Mouse (Mus musculus): ENCODE measurements at regions not wholly inside any gene's neighbourhood (a gene's known extent, or its start where the extent isn't known, plus 50 kb on each side); places are given as distances from the start of the nearest gene placed in this dataset.
A peak's percentile ranks its signal among the peaks of the same experiment; 100 is the strongest.

DNA sequence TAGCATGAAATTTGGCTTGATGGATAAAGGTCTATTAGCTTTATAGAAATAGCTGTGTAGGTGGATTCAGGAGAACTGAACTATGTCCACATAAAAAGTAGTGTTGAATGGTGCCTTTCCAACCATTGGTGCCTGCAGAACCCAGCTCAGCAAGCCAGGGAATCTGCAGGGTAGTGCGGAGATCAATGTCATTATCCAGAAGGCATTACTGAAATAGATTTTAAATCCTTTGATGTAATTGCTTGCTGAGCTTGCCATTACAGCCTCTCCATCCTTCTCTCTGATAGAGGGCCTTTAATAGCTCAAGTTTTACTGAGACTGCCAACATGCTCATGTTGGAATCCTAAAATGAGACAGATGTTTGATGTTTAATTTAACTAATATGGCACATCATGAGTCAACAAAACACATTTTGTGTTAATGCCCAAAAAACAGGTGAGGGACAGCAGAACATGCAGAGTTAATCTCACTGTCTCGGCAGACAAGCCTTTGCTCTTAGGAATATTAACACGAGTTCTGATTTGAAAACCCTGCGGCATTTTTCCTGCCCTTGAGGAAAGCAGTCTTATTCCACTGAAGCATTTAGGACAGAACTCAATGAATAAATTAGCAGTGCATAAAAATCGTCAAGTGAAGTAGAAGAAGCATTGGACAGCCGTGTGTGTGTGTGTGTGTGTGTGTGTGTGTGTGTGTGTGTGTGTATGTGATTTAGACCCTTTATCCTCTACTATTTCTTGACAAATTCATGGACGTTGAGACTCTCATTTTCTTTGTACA, 974.5 kb downstream of the Rapgef2 start:
- H3K9ac ChIP-seq, result no peak overlapping the region
- H3K4me3 ChIP-seq (ENCODE audit: low read depth, low read length), result no peak overlapping the region
- TF ChIP-seq CTCF (IDR thresholded peaks at IDR 0.05; ENCODE audit: low read depth), result no peak
- H3K9me3 ChIP-seq (ENCODE audit: low read length), result no peaks in the 10 kb centered on the region
- 52% methylated on average over 7 of the region's 7 CpGs for WGBS
- ATAC-seq (peak; percentile 64), DNase-seq (peak; percentile 31)
- no peaks in the 10 kb centered on the region for H3K36me3 ChIP-seq (ENCODE audit: insufficient read depth)
- H3K4me1 ChIP-seq (ENCODE audit: insufficient read depth), result no peaks in the 10 kb centered on the region
- H3K27me3 ChIP-seq (ENCODE audit: insufficient read depth, low read length), result no peaks in the 10 kb centered on the region
- no peak overlapping the region; the same call in 1 of the 2 replicates for H3K27ac ChIP-seq (ENCODE audit: low read depth, low read length)
- H3K4me2 ChIP-seq (ENCODE audit: low read depth), result no peak overlapping the region

GRCm38 (mm10) chr3:78300506-78300905, 985.8 kb downstream of the Rapgef2 start:
- no peaks in the 10 kb centered on the region for H3K9me3 ChIP-seq (ENCODE audit: low read length)
- H3K4me3 ChIP-seq (ENCODE audit: low read depth, low read length), result no peak overlapping the region
- no peaks in the 10 kb centered on the region for H3K4me1 ChIP-seq (ENCODE audit: insufficient read depth)
- no peak overlapping the region for H3K27ac ChIP-seq (ENCODE audit: low read depth, low read length)
- no peak overlapping the region for H3K4me2 ChIP-seq (ENCODE audit: low read depth)
- no peak for DNase-seq
- H3K9ac ChIP-seq, result no peak overlapping the region
- no peak for TF ChIP-seq CTCF (IDR thresholded peaks at IDR 0.05; ENCODE audit: low read depth)
- H3K36me3 ChIP-seq (ENCODE audit: insufficient read depth), result no peaks in the 10 kb centered on the region
- no peaks in the 10 kb centered on the region for H3K27me3 ChIP-seq (ENCODE audit: insufficient read depth, low read length)
- no peak for ATAC-seq

DNA sequence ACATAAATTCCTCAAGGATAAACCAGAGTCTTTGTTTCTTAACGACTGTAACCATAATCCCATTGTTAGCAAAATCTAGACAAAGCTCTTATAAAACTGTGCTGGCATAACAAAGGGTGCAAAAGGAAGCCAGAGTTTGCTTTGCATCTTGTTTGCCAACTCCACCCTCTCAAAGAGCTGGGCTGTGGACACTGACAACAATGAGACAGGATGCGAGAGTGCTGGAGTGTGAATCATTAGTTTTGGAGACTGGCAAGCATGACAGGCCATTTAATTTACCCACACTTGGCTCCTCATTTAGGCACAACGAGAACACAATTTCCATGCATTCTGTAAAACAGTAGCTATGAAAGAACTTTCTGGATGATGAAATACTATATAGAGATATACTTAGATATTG, 994.4 kb downstream of the Rapgef2 start:
- ATAC-seq (no peak), DNase-seq (no peak)
- Histone ChIP-seq H3K36me3 (ENCODE audit: insufficient read depth) (no peaks in the 10 kb centered on the region), H3K4me2 (ENCODE audit: low read depth) (no peak overlapping the region), H3K4me3 (ENCODE audit: low read depth, low read length) (no peak overlapping the region), H3K27me3 (ENCODE audit: insufficient read depth, low read length) (no peaks in the 10 kb centered on the region), H3K9me3 (ENCODE audit: low read length) (no peaks in the 10 kb centered on the region), H3K4me1 (ENCODE audit: insufficient read depth) (no peaks in the 10 kb centered on the region), H3K9ac (no peak overlapping the region), H3K27ac (ENCODE audit: low read depth, low read length) (no peak overlapping the region)
- WGBS, result 22% methylated on average over 3 of the region's 3 CpGs
- TF ChIP-seq CTCF (IDR thresholded peaks at IDR 0.05; ENCODE audit: low read depth), result no peak

DNA sequence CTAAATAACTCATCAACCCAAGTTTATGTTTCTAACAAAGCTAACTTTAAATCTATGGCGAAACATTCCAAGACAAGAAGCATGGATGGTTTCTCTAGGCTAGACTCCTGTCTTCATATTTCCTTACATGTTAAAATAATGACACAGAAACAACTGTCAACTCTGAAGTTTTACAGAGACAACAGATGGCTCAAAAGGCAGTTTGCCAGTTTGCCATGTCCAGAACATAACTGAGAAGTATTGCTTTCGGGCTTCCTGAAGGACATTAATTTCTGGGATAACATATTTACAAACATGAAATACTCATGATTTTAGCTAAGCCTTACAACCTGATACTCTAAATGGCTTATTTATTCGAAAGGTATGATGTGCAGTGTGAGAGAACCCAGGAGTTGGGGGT, 1002.2 kb downstream of the Rapgef2 start:
- H3K36me3 ChIP-seq (ENCODE audit: insufficient read depth), result no peaks in the 10 kb centered on the region
- H3K4me2 ChIP-seq (ENCODE audit: low read depth), result no peak overlapping the region
- 78% methylated on average over 3 of the region's 3 CpGs for WGBS
- no peaks in the 10 kb centered on the region for H3K27me3 ChIP-seq (ENCODE audit: insufficient read depth, low read length)
- H3K4me1 ChIP-seq (ENCODE audit: insufficient read depth), result no peaks in the 10 kb centered on the region
- H3K9ac ChIP-seq, result no peak overlapping the region
- no peak for DNase-seq
- no peaks in the 10 kb centered on the region for H3K9me3 ChIP-seq (ENCODE audit: low read length)
- H3K27ac ChIP-seq (ENCODE audit: low read depth, low read length), result no peak overlapping the region
- no peak overlapping the region for H3K4me3 ChIP-seq (ENCODE audit: low read depth, low read length)
- ATAC-seq, result no peak
- TF ChIP-seq CTCF (IDR thresholded peaks at IDR 0.05; ENCODE audit: low read depth), result no peak

- H3K9me3 ChIP-seq (ENCODE audit: low read length), result no peaks in the 10 kb centered on the region
- no peak for DNase-seq
- WGBS, result 81% methylated on average over 7 of the region's 7 CpGs
- no peak for TF ChIP-seq CTCF (IDR thresholded peaks at IDR 0.05; ENCODE audit: low read depth)
- no peaks in the 10 kb centered on the region for H3K27me3 ChIP-seq (ENCODE audit: insufficient read depth, low read length)
- H3K4me3 ChIP-seq (ENCODE audit: low read depth, low read length), result no peak overlapping the region
- H3K4me2 ChIP-seq (ENCODE audit: low read depth), result no peak overlapping the region
- no peaks in the 10 kb centered on the region for H3K36me3 ChIP-seq (ENCODE audit: insufficient read depth)
- no peaks in the 10 kb centered on the region for H3K4me1 ChIP-seq (ENCODE audit: insufficient read depth)
- no peak overlapping the region for H3K27ac ChIP-seq (ENCODE audit: low read depth, low read length)
- no peak overlapping the region for H3K9ac ChIP-seq
- ATAC-seq, result no peak
Measured at GRCm38 (mm10) chr3:78236920-78237319, 1049.4 kb downstream of the Rapgef2 start.

- WGBS, result 78% methylated on average over 3 of the region's 3 CpGs
- no peak overlapping the region for H3K4me3 ChIP-seq (ENCODE audit: low read depth, low read length)
- H3K4me1 ChIP-seq (ENCODE audit: insufficient read depth), result no peaks in the 10 kb centered on the region
- no peak for TF ChIP-seq CTCF (IDR thresholded peaks at IDR 0.05; ENCODE audit: low read depth)
- H3K27ac ChIP-seq (ENCODE audit: low read depth, low read length), result no peak overlapping the region
- no peaks in the 10 kb centered on the region for H3K9me3 ChIP-seq (ENCODE audit: low read length)
- ATAC-seq, result no peak
- no peaks in the 10 kb centered on the region for H3K27me3 ChIP-seq (ENCODE audit: insufficient read depth, low read length)
- no peak overlapping the region for H3K4me2 ChIP-seq (ENCODE audit: low read depth)
- DNase-seq, result no peak
- H3K36me3 ChIP-seq (ENCODE audit: insufficient read depth), result no peaks in the 10 kb centered on the region
- no peak overlapping the region for H3K9ac ChIP-seq
Measured at GRCm38 (mm10) chr3:78209729-78210128, 1076.6 kb downstream of the Rapgef2 start.

DNA sequence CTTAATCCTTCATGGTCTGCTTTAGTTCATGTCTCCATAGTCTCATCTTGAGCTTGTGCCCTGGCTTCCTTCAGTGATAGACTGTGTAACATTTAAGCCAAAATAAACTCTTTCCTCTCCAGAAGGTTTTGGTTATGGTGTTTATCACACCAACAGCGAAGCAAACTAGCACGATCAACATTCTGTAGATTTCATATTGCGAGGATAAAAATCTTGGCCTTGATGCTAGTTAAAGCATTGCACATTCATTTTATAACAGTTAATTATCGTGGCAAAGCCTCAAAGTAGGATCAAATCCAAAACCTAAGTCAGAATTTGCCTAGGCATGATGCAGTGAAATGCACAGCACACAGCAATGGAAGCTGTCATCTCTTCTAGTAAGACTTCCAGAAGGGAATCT, 1123.7 kb downstream of the Rapgef2 start:
- Histone ChIP-seq H3K4me3 (ENCODE audit: low read depth, low read length) (no peak overlapping the region), H3K9me3 (ENCODE audit: low read length) (no peaks in the 10 kb centered on the region), H3K36me3 (ENCODE audit: insufficient read depth) (no peaks in the 10 kb centered on the region), H3K9ac (no peak overlapping the region), H3K27ac (ENCODE audit: low read depth, low read length) (no peak overlapping the region), H3K4me1 (ENCODE audit: insufficient read depth) (no peaks in the 10 kb centered on the region), H3K4me2 (ENCODE audit: low read depth) (no peak overlapping the region), H3K27me3 (ENCODE audit: insufficient read depth, low read length) (no peaks in the 10 kb centered on the region)
- no peak for TF ChIP-seq CTCF (IDR thresholded peaks at IDR 0.05; ENCODE audit: low read depth)
- peak; percentile 81 for ATAC-seq
- WGBS, result 58% methylated on average over 4 of the region's 4 CpGs
- peak; percentile 72 for DNase-seq
